Mouse (Mus musculus) hindbrain, embryonic 11.5 days (tissue): ENCODE results near the gene Wfikkn1. TPM values are rescaled to one million over a fixed set of nuclear protein-coding genes. Genes with fewer than 3 reads are reported as not detected.

Source experiments
- ATAC-seq: fragments of 200-750 bp; cut with Nextera tagmentation; 2 replicates; pipeline ENCODE4 v1.8.0; 2017; ENCODE audit warnings: mild to moderate bottlenecking, moderate TSS enrichment, moderate library complexity; ENCODE audit not compliant: low FRiP score
- DNase-seq: peaks from one replicate; pipeline ENCODE4 v3.0.0-alpha.2; 2015; ENCODE audit warnings: low spot score
- H3K27ac ChIP-seq: fragments of 300-500 bp; sonication (generic); 2 replicates; pipeline ENCODE4 v1.5.1; 2014; ENCODE audit warnings: mild to moderate bottlenecking, low read depth, low read length
- H3K27me3 ChIP-seq: fragments of 300-500 bp; sonication (generic); 2 replicates; pipeline ENCODE4 v1.6.1; 2014; ENCODE audit warnings: mild to moderate bottlenecking, low read length, moderate library complexity, mixed read lengths; ENCODE audit not compliant: control insufficient read depth, insufficient read depth
- H3K36me3 ChIP-seq: fragments of 300-500 bp; sonication (generic); 2 replicates; pipeline ENCODE4 v1.6.1; 2014; ENCODE audit warnings: mild to moderate bottlenecking, low read length, moderate library complexity, mixed read lengths; ENCODE audit not compliant: control insufficient read depth, insufficient read depth
- H3K4me1 ChIP-seq: fragments of 300-500 bp; sonication (generic); replicated peaks from 2 replicates; pipeline ENCODE4 v1.6.1; 2014; ENCODE audit warnings: low read length, mixed read lengths; ENCODE audit not compliant: control insufficient read depth, insufficient read depth
- H3K4me2 ChIP-seq: fragments of 300-500 bp; sonication (generic); replicated peaks from 2 replicates; pipeline ENCODE4 v1.6.1; 2014; ENCODE audit warnings: mild to moderate bottlenecking, low read depth, low read length
- H3K4me3 ChIP-seq: fragments of 300-500 bp; sonication (generic); 2 replicates; pipeline ENCODE4 v1.5.1; 2014; ENCODE audit warnings: low read depth, low read length
- H3K9ac ChIP-seq: fragments of 300-500 bp; sonication (generic); 2 replicates; pipeline ENCODE4 v1.6.1; 2014; ENCODE audit warnings: low read depth, low read length
- H3K9me3 ChIP-seq: fragments of 300-500 bp; sonication (generic); 2 replicates; pipeline ENCODE4 v1.6.1; 2016; ENCODE audit warnings: low read length; ENCODE audit not compliant: control insufficient read depth
- WGBS: fragments of 180-500 bp; shearing (Covaris S2); extraction: QIAGEN DNeasy Blood & Tissue Kit; methylation state at CpG from one replicate; pipeline ENCODE4 v1.1.7; 2014; 5-methylcytosine and 5-hydroxymethylcytosine counted together
- polyA plus RNA-seq: library from polyadenylated mRNA; unstranded; fragments of >200 nt; fragmentation: Nextera tagmentation; extraction: Ambion mirVana; gene quantifications from 2 replicates; pipeline ENCODE4 v1.2.1, GENCODE M21; 2014

Wfikkn1 gene
- polyA plus RNA-seq, 1 experiment from 2014 or later, result 0.71 TPM

DNA sequence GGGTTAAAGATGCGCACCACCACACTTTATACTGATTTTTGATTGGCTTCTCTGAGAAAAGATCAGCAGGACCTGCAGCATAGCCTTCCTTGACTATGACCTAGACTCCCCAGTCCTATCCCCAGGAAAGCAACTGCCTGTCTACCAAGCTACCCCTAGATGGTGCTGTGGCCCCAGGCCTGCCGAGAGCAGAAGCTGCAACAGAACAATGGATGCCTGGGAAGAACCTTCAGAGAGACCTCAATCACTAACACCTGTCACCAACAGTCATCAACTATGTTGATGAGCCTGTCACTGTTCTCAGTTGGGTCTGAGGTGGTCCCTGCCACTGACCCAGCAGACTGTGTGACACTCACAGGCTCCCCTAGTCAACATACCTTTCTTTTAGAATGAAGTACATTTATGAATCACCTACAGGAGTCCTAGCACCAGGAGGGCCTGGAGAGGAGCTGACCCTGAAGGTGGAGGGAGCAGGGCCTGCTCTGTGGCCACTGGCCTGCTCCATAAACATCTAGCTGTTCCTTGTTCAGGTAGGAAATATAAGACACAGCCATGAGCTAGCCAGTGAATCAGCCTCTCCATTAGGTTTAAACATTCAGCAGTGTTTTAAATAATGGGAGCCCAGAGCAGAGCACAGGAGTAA, 13.4 kb upstream of the Wfikkn1 start:
- no peak overlapping the region for H3K4me2 ChIP-seq
- no peaks in the 10 kb centered on the region for H3K9me3 ChIP-seq
- no peak overlapping the region for H3K4me3 ChIP-seq
- 33% methylated on average over 2 of the region's 2 CpGs for WGBS
- no peak overlapping the region for H3K9ac ChIP-seq
- ATAC-seq (peak; percentile 75), DNase-seq (peak; percentile 81)
- no peaks in the 10 kb centered on the region for H3K36me3 ChIP-seq
- H3K27ac ChIP-seq, result 0 out of 2 replicates have a peak overlapping the region, but pooled peaks have one; percentile 30
- no peaks in the 10 kb centered on the region for H3K27me3 ChIP-seq
- peaks cover 7% of the 10 kb centered on the region for H3K4me1 ChIP-seq

DNA sequence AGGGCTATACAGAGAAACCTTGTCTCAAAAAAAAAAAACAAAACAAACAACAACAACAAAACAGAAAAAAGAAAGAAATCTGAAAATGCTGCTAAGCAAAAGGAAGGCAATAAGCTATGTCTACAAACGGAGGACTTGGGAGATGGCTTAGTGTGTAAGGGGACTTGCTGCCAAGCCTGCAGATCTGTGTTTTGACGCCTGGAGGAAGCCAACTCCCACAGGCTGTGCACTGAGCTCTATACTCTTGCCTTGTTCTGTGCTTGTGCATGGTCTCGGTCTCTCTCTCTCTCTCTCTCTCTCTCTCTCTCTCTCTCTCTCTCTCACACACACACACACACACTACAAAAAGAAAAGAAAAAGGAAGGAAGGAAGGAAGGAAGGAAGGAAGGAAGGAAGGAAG, 8.2 kb upstream of the Wfikkn1 start:
- Histone ChIP-seq H3K4me3 (no peak overlapping the region), H3K9me3 (no peaks in the 10 kb centered on the region), H3K4me2 (no peak overlapping the region), H3K27ac (no peak overlapping the region), H3K27me3 (no peaks in the 10 kb centered on the region), H3K36me3 (no peaks in the 10 kb centered on the region), H3K9ac (no peak overlapping the region), H3K4me1 (0 out of 2 replicates have a peak, but pooled peaks cover under 1% of the 10 kb centered on the region)
- 84% methylated on average over 3 of the region's 3 CpGs for WGBS
- ATAC-seq (no peak), DNase-seq (no peak)

DNA sequence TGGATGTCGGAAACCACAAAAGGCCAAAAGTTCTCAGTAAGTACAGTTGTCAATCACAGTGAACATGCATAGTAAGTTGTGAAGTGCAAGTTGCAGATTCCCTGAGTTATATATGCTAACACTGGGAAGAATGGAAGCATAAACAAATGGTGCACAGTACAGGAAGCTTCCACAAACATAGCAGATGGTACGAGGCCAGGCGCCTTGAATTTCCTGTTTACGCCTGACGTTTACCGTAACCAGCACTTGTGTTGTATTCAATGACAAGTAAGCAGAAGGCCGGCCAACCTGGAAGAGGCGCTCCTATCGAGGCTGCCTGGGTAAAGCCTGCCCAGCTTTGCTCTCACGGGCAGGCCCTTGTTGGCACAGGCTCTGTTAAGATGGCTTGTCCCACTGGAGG, 6.8 kb upstream of the Wfikkn1 start:
- ATAC-seq (no peak), DNase-seq (no peak)
- no peaks in the 10 kb centered on the region for H3K9me3 ChIP-seq
- no peak overlapping the region for H3K9ac ChIP-seq
- H3K36me3 ChIP-seq, result no peaks in the 10 kb centered on the region
- H3K27me3 ChIP-seq, result no peaks in the 10 kb centered on the region
- H3K27ac ChIP-seq, result no peak overlapping the region
- 90% methylated on average over 10 of the region's 10 CpGs for WGBS
- H3K4me2 ChIP-seq, result no peak overlapping the region
- H3K4me1 ChIP-seq, result no peaks in the 10 kb centered on the region; the same call in 1 of the 2 replicates
- H3K4me3 ChIP-seq, result no peak overlapping the region

DNA sequence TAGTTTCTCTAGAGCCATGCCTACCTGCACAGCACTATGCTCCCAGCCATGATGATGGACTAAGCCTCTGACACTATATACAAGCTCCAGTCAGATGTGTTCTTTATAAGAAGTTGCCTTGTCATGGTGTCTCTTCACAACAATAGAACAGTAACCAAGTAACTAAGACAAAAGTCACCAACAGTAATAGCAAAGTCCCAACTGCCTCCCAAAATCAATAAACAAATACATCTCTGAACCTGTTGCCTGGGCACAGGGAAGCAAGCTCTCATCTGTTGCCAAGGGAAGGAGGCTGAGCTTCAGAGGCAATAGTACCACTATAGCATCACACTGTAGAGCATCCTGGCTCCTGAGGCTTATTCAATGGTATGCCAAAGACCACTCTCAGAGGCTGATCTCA, 6.1 kb upstream of the Wfikkn1 start:
- Histone ChIP-seq H3K9ac (no peak overlapping the region), H3K4me1 (peaks cover 3% of the 10 kb centered on the region), H3K9me3 (no peaks in the 10 kb centered on the region), H3K4me3 (no peak overlapping the region), H3K27ac (no peak overlapping the region), H3K27me3 (no peaks in the 10 kb centered on the region), H3K4me2 (no peak overlapping the region), H3K36me3 (no peaks in the 10 kb centered on the region)
- ATAC-seq (no peak), DNase-seq (no peak)

DNA sequence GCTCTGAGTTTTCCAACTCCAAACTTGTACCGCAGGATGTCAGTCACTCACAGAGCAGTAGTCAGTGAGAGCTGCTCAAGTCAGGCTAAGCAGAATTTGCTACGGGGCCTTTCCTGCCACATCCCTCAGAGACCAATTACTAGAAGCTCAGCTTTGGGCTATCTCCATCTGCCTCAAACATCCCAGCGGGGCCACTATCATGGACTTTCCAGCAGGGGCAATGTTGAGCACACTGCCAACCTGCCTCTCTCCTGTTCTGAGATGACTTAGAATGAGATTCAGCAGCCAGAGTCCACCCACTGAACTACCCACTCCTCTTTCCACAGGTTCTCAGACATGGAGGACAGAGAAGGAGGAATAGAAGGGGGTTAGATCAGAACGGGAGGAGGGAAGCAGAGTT, 5.0 kb upstream of the Wfikkn1 start:
- Histone ChIP-seq H3K36me3 (no peaks in the 10 kb centered on the region), H3K4me1 (peaks cover 14% of the 10 kb centered on the region), H3K9me3 (no peaks in the 10 kb centered on the region), H3K27ac (no peak overlapping the region), H3K9ac (no peak overlapping the region), H3K4me3 (no peak overlapping the region), H3K27me3 (no peaks in the 10 kb centered on the region), H3K4me2 (no peak overlapping the region)
- DNase-seq (no peak), ATAC-seq (no peak)
- WGBS, result 60% methylated on average over 4 of the region's 4 CpGs

DNA sequence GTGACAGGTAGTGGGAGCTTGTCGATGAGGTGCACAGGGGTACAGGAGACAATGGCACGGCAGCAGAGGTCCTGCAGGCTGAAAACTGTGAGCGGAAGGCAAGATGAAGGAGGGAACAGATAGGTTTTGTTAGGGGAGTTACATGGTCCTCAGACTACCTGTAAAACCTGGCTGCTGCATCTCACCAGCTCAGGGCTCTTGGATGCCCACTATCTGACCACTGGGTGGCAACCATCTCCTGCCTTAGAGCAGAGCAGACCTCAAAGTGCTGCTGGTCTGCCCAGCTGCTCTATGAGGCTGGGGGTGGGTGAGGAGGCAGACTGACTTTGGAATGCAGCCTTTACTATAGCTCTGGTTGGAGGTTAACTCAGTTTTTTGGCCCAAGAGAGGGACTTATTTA, 3.2 kb upstream of the Wfikkn1 start:
- no peak overlapping the region for H3K4me3 ChIP-seq
- no peak overlapping the region for H3K27ac ChIP-seq
- ATAC-seq (no peak), DNase-seq (no peak)
- peaks cover 17% of the 10 kb centered on the region for H3K4me1 ChIP-seq
- no peak overlapping the region for H3K9ac ChIP-seq
- H3K27me3 ChIP-seq, result no peaks in the 10 kb centered on the region
- H3K4me2 ChIP-seq, result no peak overlapping the region
- 87% methylated on average over 3 of the region's 3 CpGs for WGBS
- H3K36me3 ChIP-seq, result no peaks in the 10 kb centered on the region
- H3K9me3 ChIP-seq, result no peaks in the 10 kb centered on the region

DNA sequence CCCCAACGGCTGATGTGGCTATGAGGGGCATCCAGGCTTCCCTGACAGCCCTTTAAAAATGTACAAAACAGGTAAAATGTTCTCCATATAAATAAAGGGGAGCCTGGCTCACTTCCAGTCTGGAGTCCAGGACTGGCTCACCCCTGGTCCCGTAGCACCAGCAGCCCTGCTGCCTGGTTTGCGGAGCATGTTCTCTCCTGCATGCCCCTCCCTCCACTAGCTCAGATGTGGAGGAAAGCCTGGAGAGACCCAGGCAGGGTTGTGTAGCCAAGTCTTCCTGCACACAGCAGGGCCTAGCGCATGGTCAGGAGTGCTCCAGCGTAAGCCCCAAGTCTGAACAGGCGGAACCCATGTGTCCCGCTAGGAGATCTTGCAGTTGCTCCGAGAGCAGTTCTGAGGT, 2.6 kb upstream of the Wfikkn1 start:
- 82% methylated on average over 8 of the region's 8 CpGs for WGBS
- peaks cover 17% of the 10 kb centered on the region for H3K4me1 ChIP-seq
- no peak overlapping the region for H3K9ac ChIP-seq

DNA sequence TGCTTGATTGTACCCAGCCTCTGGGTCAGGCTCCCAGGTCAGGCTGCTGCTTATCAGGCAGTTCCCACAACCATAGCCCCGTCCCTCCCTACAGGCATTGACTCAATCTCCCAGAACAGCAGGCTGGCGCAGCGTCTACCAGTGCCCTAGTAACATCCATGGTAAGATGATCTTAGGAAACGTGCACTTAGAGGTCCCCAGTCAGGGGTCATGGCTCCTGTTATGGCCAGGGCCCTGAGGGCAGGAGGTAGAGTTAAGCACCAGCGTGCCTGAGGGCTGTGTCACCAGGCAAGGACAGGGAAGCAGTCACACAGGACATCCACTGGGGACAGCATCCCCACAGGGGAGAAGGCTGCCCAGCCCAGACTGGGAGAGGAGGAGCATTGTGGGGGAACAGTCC, 1.6 kb upstream of the Wfikkn1 start:
- Histone ChIP-seq H3K27ac (peak overlapping the region; percentile 89), H3K9ac (no peak overlapping the region), H3K4me1 (peaks cover 17% of the 10 kb centered on the region), H3K4me3 (no peak overlapping the region), H3K4me2 (no peak overlapping the region), H3K27me3 (no peaks in the 10 kb centered on the region), H3K36me3 (no peaks in the 10 kb centered on the region), H3K9me3 (no peaks in the 10 kb centered on the region)
- no peak for ATAC-seq
- DNase-seq, result no peak
- WGBS, result 24% methylated on average over 5 of the region's 5 CpGs

More for the DNA sequence above, 2.6 kb upstream of the Wfikkn1 start:
- H3K27me3 ChIP-seq, result no peaks in the 10 kb centered on the region
- no peak overlapping the region for H3K4me2 ChIP-seq
- ATAC-seq (no peak), DNase-seq (no peak)
- H3K9me3 ChIP-seq, result no peaks in the 10 kb centered on the region
- H3K4me3 ChIP-seq, result no peak overlapping the region
- H3K27ac ChIP-seq, result no peak overlapping the region
- no peaks in the 10 kb centered on the region for H3K36me3 ChIP-seq

DNA sequence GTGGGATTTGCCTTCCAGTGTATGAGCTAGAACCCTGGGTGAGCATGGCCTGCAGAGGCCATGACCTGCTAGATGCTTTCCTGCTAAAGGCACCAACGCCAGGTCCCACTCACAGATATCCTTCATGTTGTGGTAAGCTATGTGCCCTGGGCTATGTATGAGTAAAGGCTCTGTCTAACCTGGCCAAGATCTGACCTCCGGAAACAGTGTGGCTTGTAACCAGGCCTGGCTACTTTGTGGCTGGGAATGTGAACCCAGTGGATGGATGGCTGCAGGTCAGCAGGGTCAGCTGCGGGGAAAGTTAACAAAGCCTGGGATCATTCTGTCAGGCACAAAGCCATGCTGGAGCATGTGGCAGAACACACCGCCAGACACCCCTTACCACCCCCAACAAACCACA, 1.0 kb upstream of the Wfikkn1 start:
- no peak for ATAC-seq

More for the DNA sequence above, 1.0 kb upstream of the Wfikkn1 start:
- no peak overlapping the region for H3K4me3 ChIP-seq
- WGBS, result 11% methylated on average over 4 of the region's 4 CpGs
- H3K27ac ChIP-seq, result peak overlapping the region; percentile 89
- DNase-seq, result no peak
- H3K4me2 ChIP-seq, result no peak overlapping the region
- H3K4me1 ChIP-seq, result peaks cover 17% of the 10 kb centered on the region
- H3K27me3 ChIP-seq, result no peaks in the 10 kb centered on the region
- H3K9me3 ChIP-seq, result no peaks in the 10 kb centered on the region
- no peaks in the 10 kb centered on the region for H3K36me3 ChIP-seq
- H3K9ac ChIP-seq, result 0 out of 2 replicates have a peak overlapping the region, but pooled peaks have one; percentile 40
